Mouse (Mus musculus): Measurements from ENCODE around the gene Actrt1.

Actrt1 gene

DNA sequence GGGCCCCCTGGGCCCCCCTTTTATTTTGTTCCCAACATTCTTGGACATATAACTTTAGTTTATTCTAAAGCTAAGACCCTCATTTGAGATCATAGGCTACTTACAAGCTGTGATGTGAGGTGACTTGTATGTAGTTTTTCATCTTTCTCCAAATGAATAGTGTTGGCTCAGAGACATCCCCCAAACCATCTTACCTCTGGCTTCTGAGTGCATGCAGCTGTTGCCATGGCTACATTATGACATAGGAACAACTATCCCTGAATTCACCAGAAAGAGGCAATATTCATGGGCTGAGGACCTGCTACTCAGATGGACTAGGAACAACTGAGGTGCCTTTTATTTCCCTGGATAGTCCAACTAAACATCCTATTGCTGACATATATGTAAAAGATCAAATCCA is at the start of gene Actrt1:
Actrt1 (plus strand) TSS at position 301 of the 400 bp plus-strand sequence.
- no peak for DNase-seq

DNA sequence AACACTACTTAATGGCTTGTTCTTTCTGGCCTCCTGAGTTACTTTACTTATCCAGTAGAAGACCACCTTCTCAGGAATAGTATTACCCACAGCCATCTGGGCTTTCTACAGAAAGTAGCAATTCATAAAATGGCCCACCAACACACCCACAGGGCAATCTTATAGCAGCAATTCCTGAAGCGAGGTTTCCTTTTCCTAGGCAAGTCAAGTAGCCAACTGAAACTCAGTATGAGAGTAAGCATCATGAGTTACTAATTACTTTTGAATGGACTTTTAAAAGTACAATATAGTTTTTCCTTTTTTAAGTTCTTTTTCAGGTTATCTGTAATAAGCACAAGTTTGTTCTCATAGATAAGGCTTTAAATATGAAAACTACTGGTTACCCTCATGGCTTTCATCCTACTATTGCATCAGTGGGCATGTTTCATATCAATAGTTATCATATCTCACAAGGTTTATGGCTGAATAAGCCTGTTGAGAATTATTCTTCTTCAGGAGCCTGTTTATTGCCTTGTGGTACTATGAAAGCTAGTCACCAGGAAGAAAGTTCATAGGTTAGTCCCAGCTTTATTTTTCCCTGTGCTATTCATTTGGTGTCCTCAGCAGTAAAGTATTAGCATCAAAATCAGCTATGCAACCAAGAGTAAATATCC is 2.8 kb downstream of the Actrt1 start:
- no peak for DNase-seq
